Mouse (Mus musculus): ENCODE measurements around the gene Tradd. TPM values are rescaled to one million over a fixed set of nuclear protein-coding genes. Genes with fewer than 3 reads are reported as not detected.
A peak's percentile ranks its signal among the peaks of the same experiment; 100 is the strongest.

The Tradd gene
- polyA plus RNA-seq, 1 experiment from 2014 or later, result 11.3 TPM

- DNase-seq (ENCODE audit: low spot score, missing footprints), result peak; percentile 93
- Histone ChIP-seq H3K9ac (ENCODE audit: low read length) (peak within 1 kb of the TSS; percentile 45), H3K9me3 (ENCODE audit: control insufficient read depth, low read length) (no peaks in the 10 kb centered on the region; the same call in 1 of the 2 replicates), H3K4me2 (peak within 1 kb of the TSS; percentile 68), H3K36me3 (ENCODE audit: control insufficient read depth, insufficient read depth, low read length) (no peaks in the 10 kb centered on the region), H3K27me3 (ENCODE audit: control insufficient read depth, insufficient read depth, low read length) (peaks cover 99% of the 10 kb centered on the region), H3K4me3 (ENCODE audit: low read depth, low read length) (peak within 1 kb of the TSS; percentile 37), H3K27ac (ENCODE audit: low read depth, low read length) (no peak within 1 kb of the TSS), H3K4me1 (ENCODE audit: control insufficient read depth, insufficient read depth, low read length) (peaks cover 19% of the 10 kb centered on the region)
- 0% methylated on average over 41 of the region's 42 CpGs for WGBS
- no peak for ATAC-seq (ENCODE audit: low FRiP score)
Observed at GRCm38 (mm10) chr8:105269461-105269947, 5.1 kb upstream of the Tradd start, which contains the start of gene Hsf4. Gene Hsf4 (plus strand): TSS chr8:105269801.

GRCm38 (mm10) chr8:105269075-105269458 lies 4.7 kb upstream of the Tradd start:
- peaks cover 99% of the 10 kb centered on the region for H3K27me3 ChIP-seq (ENCODE audit: control insufficient read depth, insufficient read depth, low read length)
- H3K36me3 ChIP-seq (ENCODE audit: control insufficient read depth, insufficient read depth, low read length), result no peaks in the 10 kb centered on the region
- peak overlapping the region; percentile 33; the same call in 1 of the 2 replicates for H3K9ac ChIP-seq (ENCODE audit: low read length)
- peak; percentile 20 for ATAC-seq (ENCODE audit: low FRiP score)
- H3K9me3 ChIP-seq (ENCODE audit: control insufficient read depth, low read length), result no peaks in the 10 kb centered on the region; the same call in 1 of the 2 replicates
- H3K27ac ChIP-seq (ENCODE audit: low read depth, low read length), result no peak overlapping the region
- peak overlapping the region; percentile 37 for H3K4me3 ChIP-seq (ENCODE audit: low read depth, low read length)
- DNase-seq (ENCODE audit: low spot score, missing footprints), result peak; percentile 92
- peaks cover 19% of the 10 kb centered on the region for H3K4me1 ChIP-seq (ENCODE audit: control insufficient read depth, insufficient read depth, low read length)
- WGBS, result 1% methylated on average over 10 of the region's 10 CpGs
- peak overlapping the region; percentile 68 for H3K4me2 ChIP-seq

GRCm38 (mm10) chr8:105268342-105269074 lies 4.1 kb upstream of the Tradd start:
- ATAC-seq (ENCODE audit: low FRiP score) (peak; percentile 68), DNase-seq (ENCODE audit: low spot score, missing footprints) (peak; percentile 97)

GRCm38 (mm10) chr8:105266775-105267174 lies 2.4 kb upstream of the Tradd start:
- Histone ChIP-seq H3K9me3 (ENCODE audit: control insufficient read depth, low read length) (no peaks in the 10 kb centered on the region; the same call in 1 of the 2 replicates), H3K9ac (ENCODE audit: low read length) (no peak overlapping the region), H3K4me2 (no peak overlapping the region), H3K36me3 (ENCODE audit: control insufficient read depth, insufficient read depth, low read length) (no peaks in the 10 kb centered on the region), H3K27ac (ENCODE audit: low read depth, low read length) (no peak overlapping the region), H3K4me1 (ENCODE audit: control insufficient read depth, insufficient read depth, low read length) (peaks cover 19% of the 10 kb centered on the region), H3K4me3 (ENCODE audit: low read depth, low read length) (no peak overlapping the region), H3K27me3 (ENCODE audit: control insufficient read depth, insufficient read depth, low read length) (peaks cover 89% of the 10 kb centered on the region)
- DNase-seq (ENCODE audit: low spot score, missing footprints), result peak; percentile 84
- 6% methylated on average over 13 of the region's 13 CpGs for WGBS
- ATAC-seq (ENCODE audit: low FRiP score), result no peak

More at GRCm38 (mm10) chr8:105268342-105269074, 4.1 kb upstream of the Tradd start:
- peaks cover 98% of the 10 kb centered on the region for H3K27me3 ChIP-seq (ENCODE audit: control insufficient read depth, insufficient read depth, low read length)
- H3K4me1 ChIP-seq (ENCODE audit: control insufficient read depth, insufficient read depth, low read length), result peaks cover 19% of the 10 kb centered on the region
- peak overlapping the region; percentile 68 for H3K4me2 ChIP-seq
- peak overlapping the region; percentile 33; the same call in 1 of the 2 replicates for H3K9ac ChIP-seq (ENCODE audit: low read length)
- under 1% methylated on average over 65 of the region's 65 CpGs for WGBS
- H3K36me3 ChIP-seq (ENCODE audit: control insufficient read depth, insufficient read depth, low read length), result no peaks in the 10 kb centered on the region
- H3K9me3 ChIP-seq (ENCODE audit: control insufficient read depth, low read length), result no peaks in the 10 kb centered on the region; the same call in 1 of the 2 replicates
- H3K4me3 ChIP-seq (ENCODE audit: low read depth, low read length), result peak overlapping the region; percentile 37
- no peak overlapping the region for H3K27ac ChIP-seq (ENCODE audit: low read depth, low read length)

GRCm38 (mm10) chr8:105265128-105265527 lies 719 bp upstream of the Tradd start:
- H3K4me1 ChIP-seq (ENCODE audit: control insufficient read depth, insufficient read depth, low read length), result peaks cover 17% of the 10 kb centered on the region
- no peak overlapping the region; the same call in 1 of the 2 replicates for H3K9ac ChIP-seq (ENCODE audit: low read length)
- H3K4me3 ChIP-seq (ENCODE audit: low read depth, low read length), result peak overlapping the region; percentile 60; the same call in 1 of the 2 replicates
- H3K36me3 ChIP-seq (ENCODE audit: control insufficient read depth, insufficient read depth, low read length), result no peaks in the 10 kb centered on the region
- H3K27ac ChIP-seq (ENCODE audit: low read depth, low read length), result no peak overlapping the region
- DNase-seq (ENCODE audit: low spot score, missing footprints) (peak; percentile 90), ATAC-seq (ENCODE audit: low FRiP score) (no peak)
- no peaks in the 10 kb centered on the region; the same call in 1 of the 2 replicates for H3K9me3 ChIP-seq (ENCODE audit: control insufficient read depth, low read length)
- H3K4me2 ChIP-seq, result peak overlapping the region; percentile 74
- peaks cover 86% of the 10 kb centered on the region for H3K27me3 ChIP-seq (ENCODE audit: control insufficient read depth, insufficient read depth, low read length)
- 12% methylated on average over 10 of the region's 10 CpGs for WGBS

- no peak overlapping the region for H3K9ac ChIP-seq (ENCODE audit: low read length)
- no peak overlapping the region for H3K4me3 ChIP-seq (ENCODE audit: low read depth, low read length)
- peaks cover 18% of the 10 kb centered on the region for H3K4me1 ChIP-seq (ENCODE audit: control insufficient read depth, insufficient read depth, low read length)
- H3K9me3 ChIP-seq (ENCODE audit: control insufficient read depth, low read length), result no peaks in the 10 kb centered on the region; the same call in 1 of the 2 replicates
- H3K27me3 ChIP-seq (ENCODE audit: control insufficient read depth, insufficient read depth, low read length), result peaks cover 86% of the 10 kb centered on the region
- DNase-seq (ENCODE audit: low spot score, missing footprints) (peak; percentile 83), ATAC-seq (ENCODE audit: low FRiP score) (no peak)
- H3K36me3 ChIP-seq (ENCODE audit: control insufficient read depth, insufficient read depth, low read length), result no peaks in the 10 kb centered on the region
- no peak overlapping the region for H3K27ac ChIP-seq (ENCODE audit: low read depth, low read length)
- H3K4me2 ChIP-seq, result no peak overlapping the region
- WGBS, result 38% methylated on average over 16 of the region's 16 CpGs
Observed at GRCm38 (mm10) chr8:105263244-105263912, 1.0 kb downstream of the Tradd start.

- peaks cover 15% of the 10 kb centered on the region for H3K4me1 ChIP-seq (ENCODE audit: control insufficient read depth, insufficient read depth, low read length)
- H3K9ac ChIP-seq (ENCODE audit: low read length), result no peak overlapping the region
- no peaks in the 10 kb centered on the region; the same call in 1 of the 2 replicates for H3K9me3 ChIP-seq (ENCODE audit: control insufficient read depth, low read length)
- no peak overlapping the region for H3K4me2 ChIP-seq
- no peaks in the 10 kb centered on the region for H3K36me3 ChIP-seq (ENCODE audit: control insufficient read depth, insufficient read depth, low read length)
- 88% methylated on average over 12 of the region's 12 CpGs for WGBS
- ATAC-seq (ENCODE audit: low FRiP score), result no peak
- peaks cover 81% of the 10 kb centered on the region for H3K27me3 ChIP-seq (ENCODE audit: control insufficient read depth, insufficient read depth, low read length)
- no peak overlapping the region for H3K27ac ChIP-seq (ENCODE audit: low read depth, low read length)
- no peak overlapping the region for H3K4me3 ChIP-seq (ENCODE audit: low read depth, low read length)
- DNase-seq (ENCODE audit: low spot score, missing footprints), result peak; percentile 53
Observed at GRCm38 (mm10) chr8:105261326-105261980, 3.0 kb downstream of the Tradd start.

GRCm38 (mm10) chr8:105260371-105261099 lies 3.9 kb downstream of the Tradd start:
- 59% methylated on average over 7 of the region's 7 CpGs for WGBS
- Histone ChIP-seq H3K9me3 (ENCODE audit: control insufficient read depth, low read length) (no peaks in the 10 kb centered on the region; the same call in 1 of the 2 replicates), H3K4me1 (ENCODE audit: control insufficient read depth, insufficient read depth, low read length) (peaks cover 15% of the 10 kb centered on the region), H3K4me2 (no peak overlapping the region), H3K9ac (ENCODE audit: low read length) (no peak overlapping the region), H3K4me3 (ENCODE audit: low read depth, low read length) (no peak overlapping the region), H3K27me3 (ENCODE audit: control insufficient read depth, insufficient read depth, low read length) (peaks cover 80% of the 10 kb centered on the region), H3K36me3 (ENCODE audit: control insufficient read depth, insufficient read depth, low read length) (no peaks in the 10 kb centered on the region), H3K27ac (ENCODE audit: low read depth, low read length) (no peak overlapping the region)
- ATAC-seq (ENCODE audit: low FRiP score), result no peak
- DNase-seq (ENCODE audit: low spot score, missing footprints), result peak; percentile 77
